Mouse (Mus musculus): ENCODE results near the gene Gm853. TPM values are rescaled to one million over a fixed set of nuclear protein-coding genes. Genes with fewer than 3 reads are reported as not detected.
A peak's percentile ranks its signal among the peaks of the same experiment; 100 is the strongest.

Gm853 gene
- polyA plus RNA-seq, 1 experiment, result not detected

- TF ChIP-seq POLR2A (IDR thresholded peaks at IDR 0.05; ENCODE audit: low read depth, low read length) (no peak), CTCF (IDR thresholded peaks at IDR 0.05; ENCODE audit: extremely low read depth, insufficient read depth, insufficient read length, insufficient replicate concordance) (no peak)
- Histone ChIP-seq H3K27ac (ENCODE audit: insufficient read depth, low read length) (peak overlapping the region; percentile 42; the same call in 1 of the 2 replicates), H3K4me1 (ENCODE audit: control insufficient read depth, insufficient read depth, insufficient read length) (no peaks in the 10 kb centered on the region), H3K27me3 (ENCODE audit: control insufficient read depth, insufficient read depth, low read length) (no peaks in the 10 kb centered on the region), H3K36me3 (ENCODE audit: control insufficient read depth, insufficient read depth, low read length) (no peaks in the 10 kb centered on the region), H3K4me3 (ENCODE audit: extremely low read depth, insufficient read depth, insufficient read length) (no peak overlapping the region)
- DNase-seq (ENCODE audit: low read depth in 1 of 2, low spot score in 2 of 2), result no peak
- WGBS, result 48% methylated on average over 9 of the region's 9 CpGs
Observed at GRCm38 (mm10) chr4:130167814-130168213, 54.4 kb downstream of the Gm853 start.

- DNase-seq (ENCODE audit: low read depth in 1 of 2, low spot score in 2 of 2), result no peak
- Histone ChIP-seq H3K27me3 (ENCODE audit: control insufficient read depth, insufficient read depth, low read length) (no peaks in the 10 kb centered on the region), H3K4me3 (ENCODE audit: extremely low read depth, insufficient read depth, insufficient read length) (no peak overlapping the region), H3K4me1 (ENCODE audit: control insufficient read depth, insufficient read depth, insufficient read length) (no peaks in the 10 kb centered on the region), H3K36me3 (ENCODE audit: control insufficient read depth, insufficient read depth, low read length) (no peaks in the 10 kb centered on the region), H3K27ac (ENCODE audit: insufficient read depth, low read length) (peak overlapping the region; percentile 42; the same call in 1 of the 2 replicates)
- 76% methylated on average over 22 of the region's 22 CpGs for WGBS
- TF ChIP-seq CTCF (IDR thresholded peaks at IDR 0.05; ENCODE audit: extremely low read depth, insufficient read depth, insufficient read length, insufficient replicate concordance) (no peak), POLR2A (IDR thresholded peaks at IDR 0.05; ENCODE audit: low read depth, low read length) (no peak)
Observed at GRCm38 (mm10) chr4:130167321-130167720, 54.9 kb downstream of the Gm853 start.

GRCm38 (mm10) chr4:130166592-130166991 is 55.6 kb downstream of the Gm853 start:
- Histone ChIP-seq H3K4me1 (ENCODE audit: control insufficient read depth, insufficient read depth, insufficient read length) (no peaks in the 10 kb centered on the region), H3K4me3 (ENCODE audit: extremely low read depth, insufficient read depth, insufficient read length) (no peak overlapping the region), H3K36me3 (ENCODE audit: control insufficient read depth, insufficient read depth, low read length) (no peaks in the 10 kb centered on the region), H3K27me3 (ENCODE audit: control insufficient read depth, insufficient read depth, low read length) (no peaks in the 10 kb centered on the region), H3K27ac (ENCODE audit: insufficient read depth, low read length) (0 out of 2 replicates have a peak overlapping the region, but pooled peaks have one; percentile 22)
- 86% methylated on average over 8 of the region's 8 CpGs for WGBS
- DNase-seq (ENCODE audit: low read depth in 1 of 2, low spot score in 2 of 2), result no peak
- no peak for TF ChIP-seq POLR2A (IDR thresholded peaks at IDR 0.05; ENCODE audit: low read depth, low read length)
- TF ChIP-seq CTCF (IDR thresholded peaks at IDR 0.05; ENCODE audit: extremely low read depth, insufficient read depth, insufficient read length, insufficient replicate concordance), result no peak

GRCm38 (mm10) chr4:130166061-130166460 is 56.1 kb downstream of the Gm853 start:
- no peak for DNase-seq (ENCODE audit: low read depth in 1 of 2, low spot score in 2 of 2)
- Histone ChIP-seq H3K27ac (ENCODE audit: insufficient read depth, low read length) (no peak overlapping the region), H3K4me3 (ENCODE audit: extremely low read depth, insufficient read depth, insufficient read length) (no peak overlapping the region), H3K27me3 (ENCODE audit: control insufficient read depth, insufficient read depth, low read length) (no peaks in the 10 kb centered on the region), H3K36me3 (ENCODE audit: control insufficient read depth, insufficient read depth, low read length) (no peaks in the 10 kb centered on the region), H3K4me1 (ENCODE audit: control insufficient read depth, insufficient read depth, insufficient read length) (no peaks in the 10 kb centered on the region)
- no peak for TF ChIP-seq CTCF (IDR thresholded peaks at IDR 0.05; ENCODE audit: extremely low read depth, insufficient read depth, insufficient read length, insufficient replicate concordance)
- no peak for TF ChIP-seq POLR2A (IDR thresholded peaks at IDR 0.05; ENCODE audit: low read depth, low read length)
- 84% methylated on average over 18 of the region's 18 CpGs for WGBS

- TF ChIP-seq POLR2A (IDR thresholded peaks at IDR 0.05; ENCODE audit: low read depth, low read length) (no peak), CTCF (IDR thresholded peaks at IDR 0.05; ENCODE audit: extremely low read depth, insufficient read depth, insufficient read length, insufficient replicate concordance) (no peak)
- Histone ChIP-seq H3K27me3 (ENCODE audit: control insufficient read depth, insufficient read depth, low read length) (no peaks in the 10 kb centered on the region), H3K36me3 (ENCODE audit: control insufficient read depth, insufficient read depth, low read length) (no peaks in the 10 kb centered on the region), H3K27ac (ENCODE audit: insufficient read depth, low read length) (peak overlapping the region; percentile 33), H3K4me3 (ENCODE audit: extremely low read depth, insufficient read depth, insufficient read length) (no peak overlapping the region), H3K4me1 (ENCODE audit: control insufficient read depth, insufficient read depth, insufficient read length) (no peaks in the 10 kb centered on the region)
- 87% methylated on average over 6 of the region's 6 CpGs for WGBS
- DNase-seq (ENCODE audit: low read depth in 1 of 2, low spot score in 2 of 2), result no peak
Observed at GRCm38 (mm10) chr4:130164121-130164520, 58.1 kb downstream of the Gm853 start.

- 11% methylated on average over 20 of the region's 20 CpGs for WGBS
- TF ChIP-seq POLR2A (IDR thresholded peaks at IDR 0.05; ENCODE audit: low read depth, low read length) (no peak), CTCF (IDR thresholded peaks at IDR 0.05; ENCODE audit: extremely low read depth, insufficient read depth, insufficient read length, insufficient replicate concordance) (no peak)
- Histone ChIP-seq H3K4me1 (ENCODE audit: control insufficient read depth, insufficient read depth, insufficient read length) (no peaks in the 10 kb centered on the region), H3K27me3 (ENCODE audit: control insufficient read depth, insufficient read depth, low read length) (no peaks in the 10 kb centered on the region), H3K27ac (ENCODE audit: insufficient read depth, low read length) (peak overlapping the region; percentile 33), H3K4me3 (ENCODE audit: extremely low read depth, insufficient read depth, insufficient read length) (no peak overlapping the region), H3K36me3 (ENCODE audit: control insufficient read depth, insufficient read depth, low read length) (no peaks in the 10 kb centered on the region)
- DNase-seq (ENCODE audit: low read depth in 1 of 2, low spot score in 2 of 2), result no peak
Observed at GRCm38 (mm10) chr4:130163391-130163861, 58.8 kb downstream of the Gm853 start.

- H3K27me3 ChIP-seq (ENCODE audit: control insufficient read depth, insufficient read depth, low read length), result no peaks in the 10 kb centered on the region
- no peak overlapping the region for H3K4me3 ChIP-seq (ENCODE audit: extremely low read depth, insufficient read depth, insufficient read length)
- TF ChIP-seq POLR2A (IDR thresholded peaks at IDR 0.05; ENCODE audit: low read depth, low read length) (no peak), CTCF (IDR thresholded peaks at IDR 0.05; ENCODE audit: extremely low read depth, insufficient read depth, insufficient read length, insufficient replicate concordance) (no peak)
- H3K4me1 ChIP-seq (ENCODE audit: control insufficient read depth, insufficient read depth, insufficient read length), result no peaks in the 10 kb centered on the region
- H3K27ac ChIP-seq (ENCODE audit: insufficient read depth, low read length), result no peak overlapping the region
- 75% methylated on average over 4 of the region's 4 CpGs for WGBS
- H3K36me3 ChIP-seq (ENCODE audit: control insufficient read depth, insufficient read depth, low read length), result no peaks in the 10 kb centered on the region
- no peak for DNase-seq (ENCODE audit: low read depth in 1 of 2, low spot score in 2 of 2)
Observed at GRCm38 (mm10) chr4:130161349-130161748, 60.9 kb downstream of the Gm853 start.

Other genes with a start within 250 kb of the Gm853 start
- gene Adgrb2, start 237.5 kb downstream of the Gm853 start, polyA plus RNA-seq (2012; rRNA removed), result 4.0 and 6.4 TPM in 2 replicates
- 9.0 and 10.3 TPM in 2 replicates for gene Col16a1, start 174.6 kb downstream of the Gm853 start, polyA plus RNA-seq (2012; rRNA removed)
- 47.1 and 52.5 TPM in 2 replicates for gene Pef1, start 119.8 kb downstream of the Gm853 start, polyA plus RNA-seq (2012; rRNA removed)
- 0.48 and 0.67 TPM in 2 replicates for gene Hcrtr1, start 83.0 kb downstream of the Gm853 start, polyA plus RNA-seq (2012; rRNA removed)
- gene Tinagl1, start 47.3 kb downstream of the Gm853 start, polyA plus RNA-seq (2012; rRNA removed), result 115 and 141 TPM in 2 replicates
- gene Serinc2, start 56.8 kb upstream of the Gm853 start, polyA plus RNA-seq (2012; rRNA removed), result 0.85 and 1.5 TPM in 2 replicates
- gene Fabp3, start 86.2 kb upstream of the Gm853 start, polyA plus RNA-seq (2012; rRNA removed), result 0.38 and 0.54 TPM in 2 replicates
- gene Gm10570, start 86.3 kb upstream of the Gm853 start, polyA plus RNA-seq (2012; rRNA removed), result not detected in 2 replicates
- gene Zcchc17, start 137.5 kb upstream of the Gm853 start, polyA plus RNA-seq (2012; rRNA removed), result 13.0 and 13.3 TPM in 2 replicates
- 30.3 and 40.3 TPM in 2 replicates for gene Snrnp40, start 137.7 kb upstream of the Gm853 start, polyA plus RNA-seq (2012; rRNA removed)